Mouse (Mus musculus) cerebellum, adult 2 months (tissue): ENCODE data around the gene Cxadr. TPM values are rescaled to one million over a fixed set of nuclear protein-coding genes. Genes with fewer than 3 reads are reported as not detected.
A peak's percentile ranks its signal among the peaks of the same experiment; 100 is the strongest.

Experiments used
- DNase-seq, 2 experiments: peaks; one replicate each; pipeline ENCODE4 v3.0.0; 2021
- H3K27ac ChIP-seq: fragments of 200-500 bp; 2 replicates; pipeline ENCODE4 v1.5.1; 2012; ENCODE audit warnings: low read length, control low read depth, inconsistent platforms; ENCODE audit not compliant: insufficient read depth
- H3K27me3 ChIP-seq: fragments of 200-500 bp; 2 replicates; pipeline ENCODE4 v1.6.1; 2012; ENCODE audit warnings: inconsistent platforms, mild to moderate bottlenecking, low read length, moderate library complexity; ENCODE audit not compliant: control insufficient read depth, insufficient read depth
- H3K4me1 ChIP-seq: fragments of 200-500 bp; 2 replicates; pipeline ENCODE4 v1.6.1; 2011; ENCODE audit warnings: low read length; ENCODE audit not compliant: control insufficient read depth, insufficient read depth
- H3K4me3 ChIP-seq: fragments of 200-500 bp; replicated peaks from 2 replicates; pipeline ENCODE3; 2011; ENCODE audit warnings: mild to moderate bottlenecking, low read depth, low read length, control low read depth; ENCODE audit not compliant: insufficient read depth
- CTCF ChIP-seq: fragments of 200-500 bp; IDR thresholded peaks from 2 replicates; pipeline ENCODE4 v1.5.1; 2011; ENCODE audit warnings: low read depth, mild to moderate bottlenecking, control low read depth, low read length, moderate library complexity, borderline replicate concordance; ENCODE audit not compliant: insufficient read depth
- POLR2A ChIP-seq: fragments of 200-500 bp; IDR thresholded peaks from 2 replicates; pipeline ENCODE4 v1.6.1; 2011; ENCODE audit warnings: low read length, control low read depth, borderline replicate concordance; ENCODE audit not compliant: insufficient read depth
- WGBS: fragments of 180-500 bp; shearing (Covaris S2); methylation state at CpG from one replicate; pipeline ENCODE4 v1.1.7; 2018; 5-methylcytosine and 5-hydroxymethylcytosine counted together
- polyA plus RNA-seq: library from polyadenylated mRNA; depleted of rRNA; stranded (reverse); fragments of >200 nt; gene quantifications from 2 replicates; pipeline ENCODE4 v1.2.3, GENCODE M21; 2012

Gene Cxadr
- polyA plus RNA-seq, 1 experiment: 9.7 TPM

- no peak overlapping the region for H3K4me3 ChIP-seq
- no peaks in the 10 kb centered on the region; the same call in 1 of the 2 replicates for H3K27me3 ChIP-seq
- H3K4me1 ChIP-seq: no peaks in the 10 kb centered on the region
- DNase-seq: no peak
- WGBS: 89% methylated on average over 3 of the region's 3 CpGs
- TF ChIP-seq POLR2A (no peak), CTCF (no peak)
- H3K27ac ChIP-seq: no peak overlapping the region
Measured at GRCm38 (mm10) chr16:78268167-78268566, 33.1 kb upstream of the Cxadr start.

- 51% methylated on average over 9 of the region's 9 CpGs for WGBS
- no peaks in the 10 kb centered on the region for H3K4me1 ChIP-seq
- DNase-seq: peak in 1 of 2 experiments; percentile 17
- no peak overlapping the region for H3K4me3 ChIP-seq
- TF ChIP-seq POLR2A (no peak), CTCF (no peak)
- no peak overlapping the region for H3K27ac ChIP-seq
- no peaks in the 10 kb centered on the region for H3K27me3 ChIP-seq
Measured at GRCm38 (mm10) chr16:78274825-78275455, 26.3 kb upstream of the Cxadr start.

GRCm38 (mm10) chr16:78277567-78277966 lies 23.7 kb upstream of the Cxadr start:
- no peaks in the 10 kb centered on the region for H3K4me1 ChIP-seq
- DNase-seq: no peak
- no peak overlapping the region for H3K27ac ChIP-seq
- TF ChIP-seq CTCF (no peak), POLR2A (no peak)
- WGBS: 62% methylated on average over 4 of the region's 4 CpGs
- H3K4me3 ChIP-seq: no peak overlapping the region
- H3K27me3 ChIP-seq: no peaks in the 10 kb centered on the region

- DNase-seq: no peak
- Histone ChIP-seq H3K27me3 (no peaks in the 10 kb centered on the region; the same call in 1 of the 2 replicates), H3K4me3 (no peak overlapping the region), H3K4me1 (no peaks in the 10 kb centered on the region), H3K27ac (no peak overlapping the region)
- WGBS: 87% methylated on average over 5 of the region's 5 CpGs
- TF ChIP-seq CTCF (no peak), POLR2A (no peak)
Measured at GRCm38 (mm10) chr16:78280093-78280881, 21.0 kb upstream of the Cxadr start.

GRCm38 (mm10) chr16:78283231-78283630 lies 18.1 kb upstream of the Cxadr start:
- no peak overlapping the region for H3K27ac ChIP-seq
- H3K27me3 ChIP-seq: no peaks in the 10 kb centered on the region; the same call in 1 of the 2 replicates
- DNase-seq: no peak
- H3K4me3 ChIP-seq: no peak overlapping the region
- no peaks in the 10 kb centered on the region for H3K4me1 ChIP-seq
- TF ChIP-seq POLR2A (no peak), CTCF (no peak)
- 51% methylated on average over 5 of the region's 5 CpGs for WGBS

- Histone ChIP-seq H3K27ac (no peak overlapping the region), H3K4me1 (no peaks in the 10 kb centered on the region), H3K4me3 (no peak overlapping the region), H3K27me3 (no peaks in the 10 kb centered on the region)
- DNase-seq: no peak
- 86% methylated on average over 1 of the region's 1 CpGs for WGBS
- TF ChIP-seq CTCF: no peak
- no peak for TF ChIP-seq POLR2A
Measured at GRCm38 (mm10) chr16:78294051-78294450, 7.2 kb upstream of the Cxadr start.

- H3K27me3 ChIP-seq: no peaks in the 10 kb centered on the region
- whole genome bisulfite sequencing: 62% methylated on average over 5 of the region's 5 CpGs
- no peak for DNase-seq
Measured at GRCm38 (mm10) chr16:78294606-78295275, 6.5 kb upstream of the Cxadr start.

More at GRCm38 (mm10) chr16:78294606-78295275, 6.5 kb upstream of the Cxadr start:
- TF ChIP-seq POLR2A (no peak), CTCF (no peak)
- Histone ChIP-seq H3K4me1 (no peaks in the 10 kb centered on the region), H3K4me3 (no peak overlapping the region), H3K27ac (no peak overlapping the region)
